Comparison of ENCODE assay signal across 27 mouse cellular contexts in the genomic region with DNA sequence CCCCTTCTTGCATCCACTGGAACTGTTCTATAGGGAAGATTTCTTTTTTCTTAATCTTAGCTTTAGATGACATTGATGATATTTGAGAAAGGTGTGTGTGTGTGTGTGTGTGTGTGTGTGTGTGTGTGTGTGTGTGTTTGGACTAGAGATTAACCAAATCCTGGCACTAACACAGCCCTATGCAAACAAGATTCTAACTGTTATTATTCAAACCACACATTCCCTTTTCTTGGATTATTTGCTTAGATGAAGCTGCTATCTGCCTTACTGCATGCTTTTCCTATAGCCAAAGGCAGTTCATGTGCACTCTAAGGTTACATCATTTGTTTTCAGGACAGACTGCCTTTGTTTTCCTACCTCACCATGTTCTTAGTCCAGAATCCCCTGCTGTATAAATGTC.
"Had no signal": no experiment of that assay in that cellular context is flagged by ENCODE, and none has a peak within 500 bp of the region (broad histone marks: within the 10 kb centered on the region; RNA-seq: fewer than 3 reads in every experiment).

No protein-coding gene starts in this region.

- DNase-seq: gastrocnemius, adult 2 months; gastrocnemius, postnatal 10 days; gastrocnemius, postnatal 25 days; heart, adult 18-20 months; heart, postnatal 10 days; heart, postnatal 4 days; kidney, adult 18-20 months; kidney, adult 8-10 months; kidney, postnatal 10 days; kidney, postnatal 25 days; kidney, postnatal 4 days; left cerebral cortex, postnatal 4 days had no signal

- ATAC-seq: hindbrain, embryonic 16.5 days; inflammation-experienced regulatory T-cells, adult 6 months; intestine, embryonic 15.5 days; intestine, postnatal 0 days; liver, embryonic 12.5 days had no signal

- H3K36me3 ChIP-seq: heart, embryonic 10.5 days; heart, embryonic 12.5 days; hindbrain, embryonic 10.5 days; hindbrain, embryonic 12.5 days; intestine, embryonic 15.5 days; limb, embryonic 13.5 days; limb, embryonic 15.5 days; liver, embryonic 12.5 days had no signal

- H3K27ac ChIP-seq: gastrocnemius, adult 2 months; heart, embryonic 10.5 days; hindbrain, embryonic 10.5 days; hindbrain, embryonic 12.5 days; hindbrain, embryonic 14.5 days; intestine, embryonic 15.5 days; layer of hippocampus, adult 2 months; left cerebral cortex, adult 2 months; limb, embryonic 13.5 days; limb, embryonic 15.5 days; liver, embryonic 12.5 days; liver, embryonic 14.5 days had no signal

- H3K9me3 ChIP-seq: heart, embryonic 10.5 days; heart, embryonic 12.5 days; hindbrain, embryonic 10.5 days; hindbrain, embryonic 12.5 days; intestine, embryonic 15.5 days; limb, embryonic 13.5 days; limb, embryonic 15.5 days; liver, embryonic 12.5 days had no signal

- H3K4me2 ChIP-seq: heart, embryonic 12.5 days; hindbrain, embryonic 12.5 days; hindbrain, embryonic 14.5 days; intestine, embryonic 15.5 days; limb, embryonic 13.5 days; limb, embryonic 15.5 days; liver, embryonic 12.5 days had no signal

- H3K9ac ChIP-seq: heart, embryonic 12.5 days; hindbrain, embryonic 12.5 days; hindbrain, embryonic 14.5 days; intestine, embryonic 15.5 days; limb, embryonic 13.5 days; limb, embryonic 15.5 days; liver, embryonic 12.5 days; liver, embryonic 14.5 days had no signal

- H3K4me3 ChIP-seq: gastrocnemius, adult 2 months; heart, embryonic 10.5 days; heart, embryonic 12.5 days; hindbrain, embryonic 10.5 days; hindbrain, embryonic 12.5 days; intestine, embryonic 15.5 days; layer of hippocampus, adult 2 months; left cerebral cortex, adult 2 months; limb, embryonic 13.5 days; limb, embryonic 15.5 days; liver, embryonic 12.5 days had no signal

- H3K27me3 ChIP-seq: heart, embryonic 12.5 days; hindbrain, embryonic 12.5 days; intestine, embryonic 15.5 days; limb, embryonic 13.5 days; limb, embryonic 15.5 days; liver, embryonic 12.5 days had no signal

- H3K4me1 ChIP-seq: heart, embryonic 10.5 days; heart, embryonic 12.5 days; hindbrain, embryonic 12.5 days; intestine, embryonic 15.5 days; limb, embryonic 13.5 days; limb, embryonic 15.5 days; liver, embryonic 12.5 days had no signal
